Mouse (Mus musculus) effector memory CD4-positive, alpha-beta T cell, adult 7 months (primary cell): ENCODE measurements around the gene C1rb. TPM values are rescaled to one million over a fixed set of nuclear protein-coding genes. Genes with fewer than 3 reads are reported as not detected.

Experiments
- polyA plus RNA-seq: library from polyadenylated mRNA; unstranded; fragments of 100-300 nt; shearing (Covaris generic); gene quantifications from one replicate; pipeline ENCODE4 v1.2.1, GENCODE M21; 2017

C1rb gene
- not detected for polyA plus RNA-seq

GRCm38 (mm10) chr6:124570026-124570425 is at the start of gene C1rb:
TSS of gene C1rb (plus strand) at chr6:124570294.

GRCm38 (mm10) chr6:124542284-124542683 is 27.8 kb upstream of the C1rb start, which contains the start of gene C1s1:
TSS of gene C1s1 (minus strand) at chr6:124542359.

Other genes with a start within 250 kb of the C1rb start
- 39.0 TPM for gene Pex5, start 155.2 kb upstream of the C1rb start, polyA plus RNA-seq
- gene Clstn3, start 105.5 kb upstream of the C1rb start, polyA plus RNA-seq = not detected
- gene C1rl, start 77.2 kb upstream of the C1rb start, polyA plus RNA-seq = 0.12 TPM
- not detected for gene C1ra, start 57.9 kb upstream of the C1rb start, polyA plus RNA-seq
- gene C1s1, start 27.9 kb upstream of the C1rb start, polyA plus RNA-seq = not detected
- gene C1s2, start 65.8 kb downstream of the C1rb start, polyA plus RNA-seq = not detected
- gene Lpcat3, start 92.7 kb downstream of the C1rb start, polyA plus RNA-seq = 24.7 TPM
- gene Emg1, start 141.9 kb downstream of the C1rb start, polyA plus RNA-seq = 304 TPM
- 134 TPM for gene Phb2, start 142.0 kb downstream of the C1rb start, polyA plus RNA-seq
- 292 TPM for gene Ptpn6, start 168.4 kb downstream of the C1rb start, polyA plus RNA-seq
- 328 TPM for gene Grcc10, start 171.1 kb downstream of the C1rb start, polyA plus RNA-seq
- not detected for gene Gm45234, start 185.7 kb downstream of the C1rb start, polyA plus RNA-seq
- 15.0 TPM for gene Atn1, start 186.2 kb downstream of the C1rb start, polyA plus RNA-seq
- gene Eno2, start 199.4 kb downstream of the C1rb start, polyA plus RNA-seq = 2.6 TPM
- 6.4 TPM for gene Lrrc23, start 209.4 kb downstream of the C1rb start, polyA plus RNA-seq
- gene Spsb2, start 238.4 kb downstream of the C1rb start, polyA plus RNA-seq = 1.8 TPM
- 98.4 TPM for gene Tpi1, start 244.0 kb downstream of the C1rb start, polyA plus RNA-seq